Mouse (Mus musculus) stomach, embryonic 15.5 days (tissue): Measurements from ENCODE around the gene Cadps2. TPM values are rescaled to one million over a fixed set of nuclear protein-coding genes. Genes with fewer than 3 reads are reported as not detected.

Source experiments
- ATAC-seq: fragments of 200-750 bp; cut with Nextera tagmentation; 2 replicates; pipeline ENCODE4 v1.8.0; 2017; ENCODE audit warnings: low read depth, moderate number of reproducible peaks, moderate TSS enrichment; ENCODE audit not compliant: insufficient read depth, low FRiP score
- H3K27ac ChIP-seq: fragments of 300-500 bp; sonication (generic); 2 replicates; pipeline ENCODE4 v1.5.1; 2015; ENCODE audit warnings: mild to moderate bottlenecking, inconsistent platforms
- H3K27me3 ChIP-seq: fragments of 300-500 bp; sonication (generic); replicated peaks from 2 replicates; pipeline ENCODE4 v1.6.1; 2015; ENCODE audit warnings: inconsistent platforms
- H3K36me3 ChIP-seq: fragments of 300-500 bp; sonication (generic); 2 replicates; pipeline ENCODE4 v1.6.1; 2015; ENCODE audit warnings: inconsistent platforms
- H3K4me1 ChIP-seq: fragments of 300-500 bp; sonication (generic); 2 replicates; pipeline ENCODE4 v1.6.1; 2015; ENCODE audit warnings: inconsistent platforms
- H3K4me2 ChIP-seq: fragments of 300-500 bp; sonication (generic); 2 replicates; pipeline ENCODE4 v1.6.1; 2015; ENCODE audit warnings: mild to moderate bottlenecking, inconsistent platforms
- H3K4me3 ChIP-seq: fragments of 300-500 bp; sonication (generic); replicated peaks from 2 replicates; pipeline ENCODE4 v1.5.1; 2015; ENCODE audit warnings: inconsistent platforms
- H3K9ac ChIP-seq: fragments of 300-500 bp; sonication (generic); 2 replicates; pipeline ENCODE4 v1.6.1; 2015; ENCODE audit warnings: inconsistent platforms
- H3K9me3 ChIP-seq: fragments of 300-500 bp; sonication (generic); 2 replicates; pipeline ENCODE4 v1.6.1; 2016; ENCODE audit warnings: inconsistent platforms
- WGBS: fragments of 180-500 bp; shearing (Covaris S2); methylation state at CpG from one replicate; pipeline ENCODE4 v1.1.7; 2015; 5-methylcytosine and 5-hydroxymethylcytosine counted together
- polyA plus RNA-seq: library from polyadenylated mRNA; unstranded; fragments of >200 nt; fragmentation: Nextera tagmentation; extraction: Ambion mirVana; gene quantifications from 2 replicates; pipeline ENCODE4 v1.2.1, GENCODE M21; 2015

The Cadps2 gene
- polyA plus RNA-seq, 1 experiment from 2014 or later = 4.2 TPM

- no peak overlapping the region; the same call in 1 of the 2 replicates for H3K4me2 ChIP-seq
- no peak for ATAC-seq
- 86% methylated on average over 5 of the region's 5 CpGs for WGBS
Observed at GRCm38 (mm10) chr6:23837127-23837526, 2.1 kb downstream of the Cadps2 start.

GRCm38 (mm10) chr6:23836694-23837093 is 2.5 kb downstream of the Cadps2 start:
- Histone ChIP-seq H3K27me3 (no peaks in the 10 kb centered on the region), H3K27ac (no peak overlapping the region), H3K4me1 (0 out of 2 replicates have a peak, but pooled peaks cover 5% of the 10 kb centered on the region), H3K4me3 (no peak overlapping the region), H3K9me3 (no peaks in the 10 kb centered on the region), H3K9ac (no peak overlapping the region), H3K4me2 (no peak overlapping the region), H3K36me3 (no peaks in the 10 kb centered on the region)
- 34% methylated on average over 2 of the region's 2 CpGs for WGBS
- ATAC-seq = no peak

More at GRCm38 (mm10) chr6:23837127-23837526, 2.1 kb downstream of the Cadps2 start:
- no peak overlapping the region for H3K27ac ChIP-seq
- H3K27me3 ChIP-seq = no peaks in the 10 kb centered on the region
- no peaks in the 10 kb centered on the region for H3K9me3 ChIP-seq
- H3K36me3 ChIP-seq = no peaks in the 10 kb centered on the region
- 0 out of 2 replicates have a peak, but pooled peaks cover 5% of the 10 kb centered on the region for H3K4me1 ChIP-seq
- H3K9ac ChIP-seq = no peak overlapping the region
- H3K4me3 ChIP-seq = no peak overlapping the region

DNA sequence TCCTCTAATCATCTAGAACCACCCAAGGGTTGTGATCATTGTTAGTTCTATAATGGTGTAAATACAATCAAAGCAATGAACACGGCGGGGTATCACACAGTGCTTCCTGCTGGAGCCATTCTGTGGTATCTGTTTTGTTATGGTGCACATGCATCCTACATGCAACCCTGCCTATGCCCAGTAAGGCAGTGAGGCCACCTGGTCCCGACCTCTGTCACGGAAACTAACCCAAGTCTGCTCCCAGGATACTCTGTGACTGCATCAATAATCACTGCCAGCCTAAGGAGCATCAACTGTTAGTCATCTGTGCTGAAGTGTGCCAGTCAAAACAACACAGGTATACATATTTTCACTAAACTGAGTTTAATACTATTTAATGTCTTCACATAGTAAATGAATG is 3.7 kb downstream of the Cadps2 start:
- Histone ChIP-seq H3K27me3 (no peaks in the 10 kb centered on the region), H3K4me2 (no peak overlapping the region), H3K9me3 (no peaks in the 10 kb centered on the region), H3K27ac (no peak overlapping the region), H3K9ac (no peak overlapping the region), H3K36me3 (no peaks in the 10 kb centered on the region), H3K4me3 (no peak overlapping the region), H3K4me1 (0 out of 2 replicates have a peak, but pooled peaks cover 5% of the 10 kb centered on the region)
- 83% methylated on average over 4 of the region's 4 CpGs for WGBS
- no peak for ATAC-seq

DNA sequence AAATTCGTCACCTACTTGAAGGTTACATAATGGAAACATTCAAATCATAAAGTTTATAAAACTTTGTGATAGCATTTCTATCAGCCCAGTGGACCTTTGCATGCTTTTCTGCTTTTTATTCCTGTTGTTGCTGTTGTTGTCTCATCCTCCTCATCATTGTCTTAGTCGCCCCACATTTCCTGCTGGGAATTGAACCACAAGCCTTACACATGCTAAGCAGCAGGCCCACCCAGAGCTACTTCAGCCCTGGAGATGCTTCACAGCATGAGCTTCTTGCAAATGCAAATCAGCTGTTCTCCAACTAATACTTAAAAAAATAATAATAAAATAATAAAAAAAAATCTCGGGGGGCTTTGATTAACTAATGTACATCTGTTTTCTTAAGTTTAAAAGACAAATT is 8.5 kb downstream of the Cadps2 start:
- no peak for ATAC-seq
- 57% methylated on average over 3 of the region's 3 CpGs for WGBS
- Histone ChIP-seq H3K9me3 (no peaks in the 10 kb centered on the region), H3K4me2 (no peak overlapping the region), H3K4me1 (no peaks in the 10 kb centered on the region), H3K27ac (no peak overlapping the region), H3K9ac (no peak overlapping the region), H3K4me3 (no peak overlapping the region), H3K27me3 (no peaks in the 10 kb centered on the region), H3K36me3 (no peaks in the 10 kb centered on the region)

GRCm38 (mm10) chr6:23829338-23829737 is 9.9 kb downstream of the Cadps2 start:
- Histone ChIP-seq H3K4me3 (no peak overlapping the region), H3K4me2 (no peak overlapping the region), H3K27me3 (no peaks in the 10 kb centered on the region), H3K36me3 (no peaks in the 10 kb centered on the region), H3K9me3 (no peaks in the 10 kb centered on the region), H3K4me1 (no peaks in the 10 kb centered on the region), H3K9ac (no peak overlapping the region), H3K27ac (no peak overlapping the region)
- WGBS = 90% methylated on average over 2 of the region's 2 CpGs
- no peak for ATAC-seq

GRCm38 (mm10) chr6:23821819-23822218 is 17.4 kb downstream of the Cadps2 start:
- Histone ChIP-seq H3K36me3 (no peaks in the 10 kb centered on the region), H3K27me3 (no peaks in the 10 kb centered on the region), H3K9me3 (no peaks in the 10 kb centered on the region), H3K9ac (no peak overlapping the region), H3K4me2 (no peak overlapping the region), H3K4me1 (no peaks in the 10 kb centered on the region), H3K4me3 (no peak overlapping the region), H3K27ac (no peak overlapping the region)
- no peak for ATAC-seq
- 82% methylated on average over 5 of the region's 5 CpGs for WGBS

DNA sequence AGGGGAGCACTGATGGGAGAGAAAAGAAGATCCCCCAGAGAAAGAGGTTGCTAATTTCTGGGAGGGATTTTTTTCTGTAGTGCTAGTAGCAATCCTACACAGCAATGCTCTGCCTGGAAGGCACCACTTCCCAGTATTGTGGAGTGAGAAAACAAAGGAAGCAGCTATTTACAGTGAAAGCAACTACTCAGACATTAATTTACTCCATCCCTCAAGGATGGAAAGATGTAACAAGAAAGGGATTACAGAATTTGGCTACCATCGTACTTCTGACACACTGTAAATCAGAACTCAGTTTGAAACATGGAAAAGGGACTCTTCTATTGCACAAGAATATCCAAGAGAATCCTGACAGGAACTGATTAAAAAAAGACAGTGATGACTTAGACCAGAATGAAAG is 29.1 kb downstream of the Cadps2 start:
- Histone ChIP-seq H3K36me3 (no peaks in the 10 kb centered on the region), H3K4me3 (no peak overlapping the region), H3K4me2 (no peak overlapping the region), H3K9ac (no peak overlapping the region), H3K4me1 (no peaks in the 10 kb centered on the region), H3K27ac (no peak overlapping the region), H3K9me3 (no peaks in the 10 kb centered on the region), H3K27me3 (no peaks in the 10 kb centered on the region)
- 69% methylated on average over 1 of the region's 1 CpGs for WGBS
- ATAC-seq = no peak

GRCm38 (mm10) chr6:23809344-23809743 is 29.9 kb downstream of the Cadps2 start:
- no peaks in the 10 kb centered on the region for H3K4me1 ChIP-seq
- H3K9me3 ChIP-seq = no peaks in the 10 kb centered on the region
- no peak overlapping the region for H3K9ac ChIP-seq
- H3K4me2 ChIP-seq = no peak overlapping the region
- no peaks in the 10 kb centered on the region for H3K27me3 ChIP-seq
- no peak for ATAC-seq
- H3K36me3 ChIP-seq = no peaks in the 10 kb centered on the region
- H3K27ac ChIP-seq = no peak overlapping the region
- no peak overlapping the region for H3K4me3 ChIP-seq
- WGBS = 88% methylated on average over 6 of the region's 6 CpGs

DNA sequence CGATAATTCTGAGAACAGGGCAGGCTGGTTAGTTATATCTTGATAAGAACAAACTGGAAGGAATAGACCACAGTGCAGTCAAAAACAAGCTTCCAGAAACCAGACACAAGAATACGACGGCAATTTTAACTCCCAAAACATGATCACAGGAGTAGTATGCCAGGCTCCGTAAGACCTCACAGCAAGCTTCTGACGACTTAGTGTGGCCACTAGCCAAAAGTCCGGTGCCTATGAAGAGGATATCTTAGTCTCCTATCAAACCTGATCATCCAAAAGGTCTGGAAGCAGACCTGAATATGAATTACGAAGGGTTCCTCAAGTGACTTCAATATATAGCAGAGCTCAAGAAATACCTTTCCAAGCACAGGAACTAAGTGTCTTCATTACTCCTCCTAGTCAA is 33.9 kb downstream of the Cadps2 start:
- Histone ChIP-seq H3K27me3 (no peaks in the 10 kb centered on the region), H3K9me3 (no peaks in the 10 kb centered on the region), H3K9ac (no peak overlapping the region), H3K4me2 (no peak overlapping the region), H3K4me3 (no peak overlapping the region), H3K27ac (no peak overlapping the region), H3K4me1 (no peaks in the 10 kb centered on the region), H3K36me3 (no peaks in the 10 kb centered on the region)
- WGBS = 92% methylated on average over 7 of the region's 7 CpGs
- no peak for ATAC-seq

- no peaks in the 10 kb centered on the region for H3K27me3 ChIP-seq
- no peak overlapping the region for H3K4me2 ChIP-seq
- 75% methylated on average over 3 of the region's 3 CpGs for WGBS
- H3K36me3 ChIP-seq = no peaks in the 10 kb centered on the region
- no peak overlapping the region for H3K27ac ChIP-seq
- H3K4me1 ChIP-seq = no peaks in the 10 kb centered on the region
- H3K4me3 ChIP-seq = no peak overlapping the region
- no peak overlapping the region for H3K9ac ChIP-seq
- no peak for ATAC-seq
- H3K9me3 ChIP-seq = no peaks in the 10 kb centered on the region
Observed at GRCm38 (mm10) chr6:23791822-23792221, 47.4 kb downstream of the Cadps2 start.

GRCm38 (mm10) chr6:23777641-23778040 is 61.6 kb downstream of the Cadps2 start:
- Histone ChIP-seq H3K27me3 (no peaks in the 10 kb centered on the region), H3K9me3 (no peaks in the 10 kb centered on the region), H3K4me2 (no peak overlapping the region), H3K4me1 (no peaks in the 10 kb centered on the region), H3K4me3 (no peak overlapping the region), H3K27ac (no peak overlapping the region), H3K9ac (no peak overlapping the region), H3K36me3 (no peaks in the 10 kb centered on the region)
- ATAC-seq = no peak; the same call in 1 of the 2 replicates
- 28% methylated on average over 1 of the region's 1 CpGs for WGBS

- Histone ChIP-seq H3K27ac (no peak overlapping the region), H3K9me3 (no peaks in the 10 kb centered on the region), H3K4me3 (no peak overlapping the region), H3K4me2 (no peak overlapping the region), H3K4me1 (no peaks in the 10 kb centered on the region), H3K9ac (no peak overlapping the region), H3K36me3 (no peaks in the 10 kb centered on the region), H3K27me3 (no peaks in the 10 kb centered on the region)
- ATAC-seq = no peak
- 46% methylated on average over 3 of the region's 3 CpGs for WGBS
Observed at GRCm38 (mm10) chr6:23762204-23762603, 77.0 kb downstream of the Cadps2 start.

- H3K4me1 ChIP-seq = no peaks in the 10 kb centered on the region
- 68% methylated on average over 2 of the region's 2 CpGs for WGBS
- H3K4me3 ChIP-seq = no peak overlapping the region
- no peak overlapping the region for H3K9ac ChIP-seq
- no peaks in the 10 kb centered on the region for H3K9me3 ChIP-seq
- H3K4me2 ChIP-seq = no peak overlapping the region
- H3K36me3 ChIP-seq = no peaks in the 10 kb centered on the region
- no peak for ATAC-seq
- H3K27ac ChIP-seq = no peak overlapping the region
- no peaks in the 10 kb centered on the region for H3K27me3 ChIP-seq
Observed at GRCm38 (mm10) chr6:23758249-23758648, 81.0 kb downstream of the Cadps2 start.
